Mouse (Mus musculus) frontal cortex, postnatal 36 days (tissue): ENCODE data around the gene Fam198a.
A peak's percentile ranks its signal among the peaks of the same experiment; 100 is the strongest.

Source experiments
- DNase-seq, 2 experiments: peaks; one replicate each; pipeline ENCODE4 v3.0.0; 2022; ENCODE audit warnings: low spot score in 2 of 2

Gene Fam198a

GRCm38 (mm10) chr9:121950418-121951113 is at the start of gene Fam198a:
Fam198a (plus strand) TSS chr9:121950988.
- no peak for DNase-seq

DNA sequence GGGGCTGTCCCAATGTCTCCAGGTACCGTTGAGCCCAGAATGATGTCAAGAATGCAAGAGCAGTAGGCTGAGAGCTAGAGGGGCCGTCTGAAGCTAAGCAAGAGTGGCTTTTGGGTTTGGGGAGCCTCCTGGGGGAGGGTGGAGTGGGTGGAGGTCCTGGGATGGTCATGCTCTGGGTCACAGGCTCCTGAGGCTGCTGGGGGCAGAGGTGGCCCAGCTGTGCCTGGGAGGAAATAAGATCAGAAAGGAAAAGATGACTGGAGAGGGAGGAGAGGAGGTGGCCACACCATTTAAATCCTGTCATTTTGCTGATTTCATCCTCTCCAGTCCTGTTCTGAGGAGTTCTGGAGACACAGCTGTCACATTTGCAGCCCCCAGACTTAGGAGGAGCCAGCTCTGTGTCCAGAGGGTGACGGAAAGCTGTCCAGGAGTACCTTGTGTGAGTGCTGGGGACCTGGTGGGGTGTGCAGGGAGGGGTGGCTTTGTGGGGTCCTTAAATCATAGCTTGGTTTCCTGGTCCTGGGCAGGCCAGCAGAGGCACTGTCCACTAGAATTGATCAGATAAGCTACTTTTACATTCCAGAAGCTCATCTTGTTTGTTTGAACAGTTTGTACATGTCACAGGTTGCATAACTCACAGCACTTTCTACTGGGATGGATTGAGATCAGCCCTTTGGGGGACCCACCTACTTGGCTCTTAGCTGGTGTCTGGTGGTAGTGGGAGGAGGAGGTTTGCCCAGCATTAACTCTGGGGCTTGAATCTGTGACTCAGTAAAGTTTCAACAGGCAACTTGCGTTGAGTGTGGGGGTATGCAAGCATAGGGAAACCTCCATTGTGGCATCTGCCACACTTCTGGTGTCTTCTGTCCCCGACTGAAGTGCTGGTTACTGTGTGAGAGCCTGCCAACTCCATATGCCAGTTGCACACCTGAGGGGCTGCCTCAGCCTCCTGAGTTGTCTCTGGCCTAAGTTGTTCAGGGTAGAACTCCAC is 48.8 kb upstream of the Fam198a start:
- no peak for DNase-seq

- DNase-seq, result no peak
These were observed 47.1 kb upstream of the Fam198a start for GRCm38 (mm10) chr9:121903476-121904305.

- DNase-seq, result no peak
These were observed 46.5 kb upstream of the Fam198a start for GRCm38 (mm10) chr9:121904319-121904718.

- DNase-seq, result no peak
These were observed 45.8 kb upstream of the Fam198a start for GRCm38 (mm10) chr9:121904946-121905345.

DNA sequence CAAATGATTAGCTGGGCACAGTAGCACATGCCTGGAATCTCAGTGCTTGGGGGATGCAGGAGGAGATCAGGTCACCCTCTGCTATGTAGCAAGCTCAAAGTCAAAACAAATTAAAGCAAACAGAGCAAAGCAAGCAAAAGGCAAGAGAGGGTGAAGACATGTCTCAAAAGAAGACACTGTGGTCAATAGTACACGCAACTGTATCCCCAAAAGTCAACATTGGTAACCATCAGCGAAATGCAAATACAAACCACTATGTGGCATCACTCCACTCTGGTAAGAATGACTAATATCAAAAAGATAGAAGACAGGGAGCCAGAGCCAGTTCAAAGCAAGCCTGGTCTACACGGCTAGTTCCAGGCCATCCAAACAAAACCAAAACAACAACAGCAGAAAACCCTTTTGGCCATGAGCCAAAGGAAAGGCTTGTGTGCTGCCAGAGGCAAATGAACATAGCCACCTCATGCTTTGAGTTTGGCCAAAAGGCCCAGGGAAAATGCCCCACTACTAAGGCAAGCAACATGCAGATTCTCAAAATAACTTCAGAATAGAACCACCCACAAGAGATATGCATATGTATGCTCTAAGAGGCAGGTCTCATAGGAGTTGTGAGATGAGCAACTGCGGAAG is 45.1 kb upstream of the Fam198a start:
- peak; percentile 45 to 53 for DNase-seq

GRCm38 (mm10) chr9:121906456-121906855 is 44.3 kb upstream of the Fam198a start:
- no peak for DNase-seq

DNA sequence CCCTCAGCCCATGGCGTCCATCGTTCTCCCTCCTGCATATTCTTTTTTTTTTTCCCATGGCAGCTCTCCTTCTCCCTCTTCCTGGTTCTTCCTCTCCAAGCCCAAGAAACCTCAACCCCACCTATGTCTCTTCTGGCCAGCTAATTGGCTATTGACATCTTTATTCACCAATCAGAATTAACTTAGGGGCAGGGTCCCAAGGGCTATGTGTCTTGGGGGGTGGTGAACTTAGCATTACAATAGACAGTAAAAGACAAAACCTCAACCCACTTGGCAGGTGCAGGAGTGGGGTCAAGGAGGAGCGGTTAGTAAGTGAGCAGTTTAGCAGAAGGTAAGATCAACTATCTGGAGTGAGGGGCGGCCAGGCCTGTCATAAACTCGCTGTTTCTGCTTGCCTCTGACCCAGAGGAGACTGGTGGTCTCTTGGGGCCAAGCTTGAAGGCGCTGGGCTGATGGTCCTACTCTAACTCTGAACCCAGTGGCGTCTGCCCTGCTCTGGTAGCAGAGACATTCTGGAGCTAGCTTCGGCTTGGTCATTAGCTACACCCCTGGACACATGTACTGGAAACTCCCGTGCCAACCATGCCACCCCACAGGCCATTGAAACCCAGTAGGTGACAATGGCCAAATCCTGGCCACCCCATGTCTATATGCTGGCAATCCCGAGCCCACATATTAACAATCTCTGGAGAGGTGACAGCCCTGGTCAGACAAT is 43.3 kb upstream of the Fam198a start:
- no peak for DNase-seq

- no peak for DNase-seq
These were observed 42.5 kb upstream of the Fam198a start for GRCm38 (mm10) chr9:121908321-121908720.

DNA sequence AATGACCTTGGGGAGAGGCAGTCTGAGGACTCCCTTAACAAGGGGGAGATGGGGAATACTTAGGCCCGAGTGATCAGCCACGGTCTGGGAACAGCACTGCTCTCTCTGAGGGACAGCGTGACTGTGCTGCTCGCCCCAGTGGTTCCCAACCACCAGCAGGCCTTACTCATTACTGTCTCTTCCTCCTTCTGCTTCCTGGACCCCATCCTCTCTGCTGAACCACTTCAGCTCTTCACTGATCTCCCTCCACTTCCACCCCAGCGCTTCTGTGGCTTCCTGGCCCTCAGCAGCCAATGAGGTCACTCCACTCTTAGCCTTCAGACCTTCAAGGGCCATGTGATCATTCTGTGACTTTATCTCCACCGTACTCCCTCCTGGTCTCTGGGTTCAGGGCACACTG is 41.2 kb upstream of the Fam198a start:
- no peak for DNase-seq

DNA sequence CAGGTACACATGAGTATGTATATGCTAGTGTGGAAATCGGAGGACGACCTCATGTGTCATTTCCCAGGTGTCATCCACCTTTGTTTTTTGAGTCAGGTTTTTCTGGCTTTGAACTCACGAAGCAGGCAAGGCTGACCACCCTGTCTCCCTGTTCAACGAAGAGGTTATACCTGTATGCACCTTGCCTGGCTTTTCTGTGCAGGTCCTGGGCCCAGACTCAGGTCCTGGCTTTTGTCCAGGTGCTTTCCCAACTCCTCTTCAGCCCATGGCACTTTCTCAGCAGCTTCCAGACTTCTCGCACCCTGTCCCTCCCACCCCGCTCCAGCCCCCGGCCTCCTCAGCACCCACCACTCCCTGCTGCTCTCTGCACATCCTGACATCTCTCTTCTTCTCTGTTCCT is 39.6 kb upstream of the Fam198a start:
- no peak for DNase-seq

- no peak for DNase-seq
These were observed 38.0 kb upstream of the Fam198a start for GRCm38 (mm10) chr9:121912786-121913185.

DNA sequence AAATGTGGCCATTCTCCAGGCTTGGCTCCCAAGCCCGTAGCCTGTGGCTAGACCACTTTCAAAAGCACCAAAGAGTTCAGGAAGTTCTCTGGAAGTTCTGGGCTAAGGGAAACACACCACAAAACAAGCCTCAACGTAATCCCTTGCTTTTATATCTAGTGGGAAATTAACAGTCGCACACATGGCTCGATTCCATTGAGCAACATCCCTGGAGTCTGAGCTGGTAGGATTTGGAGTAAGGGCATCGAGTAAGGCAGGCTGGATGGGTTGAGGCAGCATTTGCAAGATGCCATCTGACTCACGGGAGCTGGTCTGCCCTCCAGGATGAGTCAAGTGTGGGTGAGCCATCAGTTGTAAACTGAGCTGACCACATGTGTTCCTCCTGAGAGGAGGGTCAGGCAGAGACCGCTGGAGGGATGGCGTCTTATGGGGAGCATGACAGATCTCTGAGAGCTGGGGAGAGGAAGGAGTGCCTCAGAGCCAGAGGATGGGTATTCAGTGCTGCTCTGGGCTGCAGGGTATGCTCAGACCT is 36.5 kb upstream of the Fam198a start:
- DNase-seq, result no peak

DNA sequence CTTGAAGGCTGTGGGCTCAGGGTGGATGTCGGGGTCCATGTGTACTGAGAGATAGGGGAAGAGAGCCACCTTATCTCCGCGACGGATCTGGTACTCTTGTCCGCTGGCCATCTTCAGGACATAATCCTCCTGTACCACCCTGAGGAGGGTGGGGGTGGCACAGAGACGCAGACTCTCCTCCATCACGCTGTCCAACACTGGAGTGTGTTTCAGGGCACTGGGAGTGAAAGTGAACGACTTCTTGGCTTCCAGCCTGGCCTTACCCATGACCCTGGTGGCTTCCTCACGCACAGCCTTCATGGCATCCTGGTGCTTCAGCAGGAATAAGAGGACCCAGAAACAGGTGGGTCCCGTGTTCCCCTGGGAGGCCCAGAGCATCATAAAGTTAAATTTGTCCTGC is 35.7 kb upstream of the Fam198a start:
- DNase-seq, result no peak

DNA sequence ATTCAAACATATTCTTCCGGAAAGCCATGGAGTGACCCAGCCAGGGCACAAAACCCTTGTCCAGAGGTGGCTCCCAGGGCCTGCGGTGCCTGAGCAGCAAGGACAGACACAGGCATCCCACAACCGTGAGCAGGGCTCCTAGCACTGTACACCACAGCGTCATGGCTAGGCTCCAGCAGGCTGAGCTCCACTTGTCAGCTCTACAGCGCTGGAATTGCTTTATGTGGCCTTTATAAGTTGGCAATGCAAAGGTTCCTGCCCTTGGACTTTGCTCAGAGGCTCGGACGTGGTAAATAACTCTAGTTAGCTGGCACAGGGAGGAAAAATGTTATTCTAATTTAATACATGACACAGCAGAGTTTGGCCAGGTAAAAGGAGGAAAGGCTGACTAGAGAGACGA is 34.7 kb upstream of the Fam198a start, which contains the start of gene Cyp8b1:
Gene Cyp8b1 (minus strand): TSS at position 204 of the 400 bp plus-strand sequence.
- DNase-seq, result no peak

- no peak for DNase-seq
These were observed 31.7 kb upstream of the Fam198a start for GRCm38 (mm10) chr9:121919027-121919501.

GRCm38 (mm10) chr9:121923443-121923842 is 27.3 kb upstream of the Fam198a start:
- DNase-seq, result no peak

GRCm38 (mm10) chr9:121923906-121924305 is 26.9 kb upstream of the Fam198a start:
- no peak for DNase-seq

- DNase-seq, result no peak
These were observed 25.8 kb upstream of the Fam198a start for GRCm38 (mm10) chr9:121924901-121925560.

DNA sequence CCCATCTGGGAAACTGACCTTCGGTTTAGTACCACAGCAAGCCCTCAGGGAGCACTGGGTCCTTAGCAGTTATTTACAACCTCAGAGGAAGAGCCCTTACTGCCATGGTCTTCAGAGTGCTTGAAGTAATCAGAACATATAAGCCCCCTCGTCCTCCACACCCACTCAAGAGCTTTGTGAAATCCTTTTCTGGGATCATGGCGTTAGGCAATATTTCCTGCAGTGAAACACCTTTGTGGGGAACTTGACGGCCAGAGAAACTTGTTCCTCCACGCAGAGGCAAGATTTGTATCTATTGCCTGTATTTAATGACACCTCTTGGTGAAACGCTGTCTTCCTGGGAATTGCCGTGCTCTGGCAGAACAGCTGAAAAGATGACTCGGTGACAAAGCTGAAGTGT is 24.8 kb upstream of the Fam198a start:
- DNase-seq, result no peak
